In genomic region chr12:79191701-79192100, GRCm38 (mm10) we compare ENCODE assay signal across 8 mouse cellular contexts. TPM values are rescaled to one million over a fixed set of nuclear protein-coding genes. Genes with fewer than 3 reads are reported as not detected.
DNase-seq lines count a peak whose midpoint lies in the region; ATAC-seq and TF ChIP-seq lines count a peak whose summit lies in the region.

No protein-coding gene starts in this region.

- H3K4me1 ChIP-seq in bone marrow macrophage, adult 2 months (ENCODE audit: control insufficient read depth, insufficient read depth, low read length): peaks cover 6% of the 10 kb centered on the region
- peaks cover 18% of the 10 kb centered on the region for H3K4me1 ChIP-seq in embryonic facial prominence, embryonic 15.5 days
- peaks cover 8% of the 10 kb centered on the region for H3K4me1 ChIP-seq in liver, embryonic 11.5 days (replicated peaks; ENCODE audit: control insufficient read depth, insufficient read depth, low read length)

- no peaks in the 10 kb centered on the region for H3K9me3 ChIP-seq in embryonic facial prominence, embryonic 15.5 days (replicated peaks)
- H3K9me3 ChIP-seq in liver, embryonic 11.5 days (ENCODE audit: control insufficient read depth, low read length): no peaks in the 10 kb centered on the region

- peak overlapping the region; percentile 38 for H3ac ChIP-seq in myocyte (ENCODE audit: control insufficient read depth, insufficient read length)

- peak overlapping the region; percentile 71 for H3K4me3 ChIP-seq in bone marrow macrophage, adult 2 months (ENCODE audit: insufficient read depth, low read length)
- peak overlapping the region; percentile 56 for H3K4me3 ChIP-seq in embryonic facial prominence, embryonic 15.5 days (replicated peaks)
- peak overlapping the region; percentile 72 for H3K4me3 ChIP-seq in liver, embryonic 11.5 days (ENCODE audit: low read depth, low read length)
- H3K4me3 ChIP-seq in myocyte: peak overlapping the region; percentile 63

- no peak for TF ChIP-seq CTCF in bone marrow macrophage, adult 2 months (IDR thresholded peaks at IDR 0.05; ENCODE audit: low read depth, low read length)

- peak overlapping the region; percentile 74 for H3K4me2 ChIP-seq in embryonic facial prominence, embryonic 15.5 days (replicated peaks)
- H3K4me2 ChIP-seq in liver, embryonic 11.5 days: peak overlapping the region; percentile 84
- peak overlapping the region; percentile 85 for H3K4me2 ChIP-seq in myocyte (ENCODE audit: low read depth)

- H3K36me3 ChIP-seq in embryonic facial prominence, embryonic 15.5 days: peaks cover 19% of the 10 kb centered on the region
- H3K36me3 ChIP-seq in liver, embryonic 11.5 days (ENCODE audit: control insufficient read depth, insufficient read depth, low read length): peaks cover 8% of the 10 kb centered on the region
- peaks cover 14% of the 10 kb centered on the region for H3K36me3 ChIP-seq in myocyte (ENCODE audit: control insufficient read depth, insufficient read depth)
- peaks cover 7% of the 10 kb centered on the region for H3K36me3 ChIP-seq in splenic B cell, adult 2 months (ENCODE audit: control insufficient read depth, insufficient read depth, low read length, poor library complexity, severe bottlenecking)

- peaks cover 28% of the 10 kb centered on the region for H3K79me2 ChIP-seq in myocyte (ENCODE audit: control insufficient read depth, insufficient read depth)

- H3K9ac ChIP-seq in embryonic facial prominence, embryonic 15.5 days: peak overlapping the region; percentile 21
- peak overlapping the region; percentile 76 for H3K9ac ChIP-seq in liver, embryonic 11.5 days (ENCODE audit: low read depth, low read length)

- TF ChIP-seq POLR2A in bone marrow macrophage, adult 2 months (IDR thresholded peaks at IDR 0.05; ENCODE audit: borderline replicate concordance, low read depth, low read length): no peak
- TF ChIP-seq POLR2A in myocyte (IDR thresholded peaks at IDR 0.05; ENCODE audit: insufficient read length, low read depth): peak; percentile 58

- H3K27me3 ChIP-seq in embryonic facial prominence, embryonic 15.5 days: no peaks in the 10 kb centered on the region
- no peaks in the 10 kb centered on the region for H3K27me3 ChIP-seq in liver, embryonic 11.5 days (replicated peaks; ENCODE audit: control insufficient read depth, insufficient read depth, low read length)
- no peaks in the 10 kb centered on the region for H3K27me3 ChIP-seq in myocyte (ENCODE audit: control insufficient read depth, insufficient read depth, insufficient read length)
- H3K27me3 ChIP-seq in splenic B cell, adult 2 months (ENCODE audit: control insufficient read depth, insufficient read depth, low read length, poor library complexity, severe bottlenecking): no peaks in the 10 kb centered on the region

- H3K27ac ChIP-seq in bone marrow macrophage, adult 2 months (ENCODE audit: insufficient read depth, low read depth, low read length): no peak overlapping the region
- 0 out of 2 replicates have a peak overlapping the region, but pooled peaks have one; percentile 48 for H3K27ac ChIP-seq in embryonic facial prominence, embryonic 15.5 days (replicated peaks)
- peak overlapping the region; percentile 23; the same call in 1 of the 2 replicates for H3K27ac ChIP-seq in liver, embryonic 11.5 days (ENCODE audit: low read depth, low read length)

- DNase-seq in CD4-positive helper T cell, adult 2 months (ENCODE audit: low read depth, low spot score): peak; percentile 87
- peak; percentile 63 to 71 for DNase-seq in heart, adult 9 months (ENCODE audit: low spot score in 2 of 2)
- DNase-seq in kidney, adult 9 months: peak; percentile 72
- DNase-seq in liver, embryonic 11.5 days (ENCODE audit: low spot score): peak; percentile 81
- DNase-seq in splenic B cell, adult 2 months (ENCODE audit: low read depth, low spot score): peak; percentile 89

- WGBS in embryonic facial prominence, embryonic 15.5 days: 3% methylated on average over 14 of the region's 14 CpGs
- WGBS in liver, embryonic 11.5 days: 6% methylated on average over 14 of the region's 14 CpGs

- peak; percentile 88 for ATAC-seq in embryonic facial prominence, embryonic 15.5 days (ENCODE audit: insufficient number of reproducible peaks, low FRiP score, low TSS enrichment, low read depth)
- ATAC-seq in liver, embryonic 11.5 days (replicated peaks; ENCODE audit: low FRiP score): peak; percentile 81

TF ChIP-seq in myocyte, 11 proteins besides CTCF, POLR2A, EP300 and RAD21:
- TF ChIP-seq REST (IDR thresholded peaks at IDR 0.05; ENCODE audit: insufficient read depth, insufficient read length): no peak
- peak; percentile 46 for TF ChIP-seq POLR2AphosphoS2 (IDR thresholded peaks at IDR 0.05; ENCODE audit: insufficient read length, low read depth)
- TF ChIP-seq MYOD1 (IDR thresholded peaks at IDR 0.05; ENCODE audit: control insufficient read depth in 1 of 3, insufficient read length in 2 of 3, low read depth in 2 of 3): no peak
- TF ChIP-seq MYOG (IDR thresholded peaks at IDR 0.05; ENCODE audit: control insufficient read depth in 1 of 3, insufficient read depth in 1 of 3, insufficient read length in 2 of 3, low read depth in 2 of 3): no peak
- TF ChIP-seq TCF3 (IDR thresholded peaks at IDR 0.05; ENCODE audit: insufficient read length, low read depth): no peak
- no peak for TF ChIP-seq MAX (IDR thresholded peaks at IDR 0.05; ENCODE audit: low read depth)
TF ChIP-seq in myocyte: peak in this region for 1.

RNA-seq across cellular contexts. Expression of gene Rdh11, which starts 0.4 kb away (rescaled TPM):
- 22.6 and 22.7 TPM in 2 replicates for polyA plus RNA-seq in bone marrow macrophage, adult 2 months (2012; ENCODE audit: insufficient read depth, insufficient read length, missing spikeins)
- 23.7 and 24.8 TPM in 2 replicates for polyA plus RNA-seq in embryonic facial prominence, embryonic 15.5 days (2015; fragmentation: Nextera tagmentation; extraction: Ambion mirVana)
- 28.6 and 32.8 TPM in 2 replicates for polyA plus RNA-seq in liver, embryonic 11.5 days (2014; fragmentation: Nextera tagmentation; extraction: Ambion mirVana)
- polyA plus RNA-seq in myocyte (2012; fragmentation: generic; extraction: Trizol): 19.5 TPM

RNA-seq across cellular contexts. Expression of gene Rdh12, which starts 17.0 kb away (rescaled TPM):
- 0.98 and 0.99 TPM in 2 replicates for polyA plus RNA-seq in bone marrow macrophage, adult 2 months (2012; ENCODE audit: insufficient read depth, insufficient read length, missing spikeins)
- 20.5 and 22.0 TPM in 2 replicates for polyA plus RNA-seq in embryonic facial prominence, embryonic 15.5 days (2015; fragmentation: Nextera tagmentation; extraction: Ambion mirVana)
- 0.58 and 0.62 TPM in 2 replicates for polyA plus RNA-seq in liver, embryonic 11.5 days (2014; fragmentation: Nextera tagmentation; extraction: Ambion mirVana)
- polyA plus RNA-seq in myocyte (2012; fragmentation: generic; extraction: Trizol): 0.54 TPM

RNA-seq across cellular contexts. Expression of gene Vti1b, which starts 19.2 kb away (rescaled TPM):
- 77.7 and 94.5 TPM in 2 replicates for polyA plus RNA-seq in bone marrow macrophage, adult 2 months (2012; ENCODE audit: insufficient read depth, insufficient read length, missing spikeins)
- 98.3 and 107 TPM in 2 replicates for polyA plus RNA-seq in embryonic facial prominence, embryonic 15.5 days (2015; fragmentation: Nextera tagmentation; extraction: Ambion mirVana)
- polyA plus RNA-seq in liver, embryonic 11.5 days (2014; fragmentation: Nextera tagmentation; extraction: Ambion mirVana): 82.9 and 83.2 TPM in 2 replicates
- polyA plus RNA-seq in myocyte (2012; fragmentation: generic; extraction: Trizol): 85.5 TPM

Comparison
In these comparisons a context has a peak if more than half of its experiments do, and no peak if none do; other contexts are left out.
1. RNA of gene Rdh12, which starts 17.0 kb away (polyA plus RNA-seq): 20.5 to 22.0 TPM in embryonic facial prominence, embryonic 15.5 days; 0.98 to 0.99 TPM in bone marrow macrophage, adult 2 months, 0.58 to 0.62 TPM in liver, embryonic 11.5 days and 0.54 TPM in myocyte (single experiment); every median in the first group is over 10 times any median in the second.
2. Peak in every context shown above with its lines, with median percentiles within 50 percentile points of each other: DNase-seq, H3K4me3 ChIP-seq and H3K4me2 ChIP-seq.